Mouse (Mus musculus): Measurements from ENCODE around the gene Adamts3.

DNA sequence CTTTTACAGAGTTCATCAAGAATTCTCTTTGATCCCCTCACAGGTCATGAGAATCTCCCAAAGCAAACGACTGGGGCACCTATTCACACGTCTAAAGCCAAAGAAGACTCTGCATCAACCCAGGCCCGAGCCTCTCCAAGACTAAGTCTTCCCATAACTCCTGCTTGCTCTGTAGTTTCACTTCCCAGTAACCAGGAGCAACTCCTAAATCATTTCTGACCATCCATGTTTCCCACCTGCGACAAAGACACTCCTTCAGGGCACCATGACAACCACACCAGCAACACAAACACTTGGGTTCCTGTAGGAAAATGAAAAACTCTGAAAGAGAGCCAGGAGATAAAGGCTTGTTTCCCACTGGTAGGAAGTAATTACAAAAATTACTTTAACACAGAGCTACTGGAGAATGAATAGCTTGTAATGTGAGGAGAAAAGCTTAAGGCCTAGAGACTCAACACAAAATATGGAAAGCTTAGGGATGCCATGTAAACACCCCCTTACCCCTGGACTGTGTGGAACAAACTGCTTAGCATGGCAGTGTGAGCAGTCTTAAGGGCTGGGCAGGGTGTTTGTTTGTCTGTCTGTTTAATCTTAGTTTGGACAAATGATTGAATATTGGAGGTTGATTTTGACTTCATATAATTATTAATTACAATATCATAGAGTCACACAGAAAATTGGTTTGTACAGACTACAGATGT is 112.3 kb downstream of the Adamts3 start:
- TF ChIP-seq CTCF (IDR thresholded peaks at IDR 0.05; ENCODE audit: control insufficient read depth, insufficient read depth, insufficient read length): no peak
- no peak for TF ChIP-seq MAX (IDR thresholded peaks at IDR 0.05)

Measured in C2C12 (cell line).